Comparison of ENCODE assay signal across 20 mouse cellular contexts in the genomic region with DNA sequence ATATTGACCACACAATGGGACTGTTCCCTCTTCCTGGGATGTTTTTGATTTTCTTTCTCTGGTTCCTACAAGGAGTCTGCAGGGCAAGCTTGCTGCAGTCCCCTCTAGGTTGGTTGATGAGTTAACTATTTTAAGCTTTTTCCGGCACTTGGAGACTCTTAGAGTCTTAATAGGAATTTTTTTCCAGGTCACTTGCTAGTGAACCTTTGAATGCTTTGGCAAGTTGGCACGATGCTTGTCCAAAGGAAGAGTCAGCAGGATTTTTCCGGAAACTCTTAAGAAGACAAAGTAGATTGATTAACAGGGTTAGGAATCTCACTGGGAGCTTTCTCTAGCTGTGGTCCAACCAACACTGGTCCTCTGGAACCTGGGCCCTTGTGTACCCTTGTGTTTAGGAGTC. TPM values are rescaled to one million over a fixed set of nuclear protein-coding genes. Genes with fewer than 3 reads are reported as not detected.
"Had no signal": no experiment of that assay in that cellular context is flagged by ENCODE, and none has a peak within 500 bp of the region (broad histone marks: within the 10 kb centered on the region; RNA-seq: fewer than 3 reads in every experiment).

No protein-coding gene starts in this region.

- DNase-seq: layer of hippocampus, postnatal 36 days; liver; liver, embryonic 13.5 days; liver, postnatal 0 days; lung, postnatal 14 days; thymus, adult 18-20 months; thymus, postnatal 14 days had no signal

- H3K27me3 ChIP-seq: liver, embryonic 13.5 days; lung, embryonic 15.5 days; midbrain, embryonic 15.5 days; neural tube, embryonic 12.5 days had no signal

- H3K4me1 ChIP-seq: lung, embryonic 15.5 days; midbrain, embryonic 15.5 days had no signal

- H3K9me3 ChIP-seq: liver, embryonic 13.5 days; lung, embryonic 15.5 days; midbrain, embryonic 15.5 days; neural tube, embryonic 12.5 days had no signal

- H3K36me3 ChIP-seq: limb, embryonic 12.5 days; liver, embryonic 13.5 days; lung, embryonic 15.5 days; midbrain, embryonic 15.5 days; neural tube, embryonic 12.5 days had no signal

- H3K9ac ChIP-seq: limb, embryonic 12.5 days; liver, embryonic 13.5 days; liver, postnatal 0 days; lung, embryonic 15.5 days; midbrain, embryonic 15.5 days; neural tube, embryonic 12.5 days had no signal

- H3K4me3 ChIP-seq: limb, embryonic 12.5 days; liver, embryonic 13.5 days; lung, embryonic 15.5 days; megakaryocyte, embryonic 14.5 days; midbrain, embryonic 15.5 days; neural tube, embryonic 12.5 days had no signal

- H3K4me2 ChIP-seq: limb, embryonic 12.5 days; liver, embryonic 13.5 days; lung, embryonic 15.5 days; midbrain, embryonic 11.5 days; midbrain, embryonic 15.5 days; neural tube, embryonic 12.5 days had no signal

- H3K27ac ChIP-seq: limb, embryonic 12.5 days; liver, embryonic 13.5 days; lung, embryonic 15.5 days; macrophage; midbrain, embryonic 15.5 days; neural tube, embryonic 12.5 days had no signal

- ATAC-seq: liver, postnatal 0 days; midbrain, embryonic 15.5 days had no signal

RNA-seq across cellular contexts. Expression of gene Cyp24a1, which starts 21.8 kb away (rescaled TPM):
- total RNA-seq: layer of hippocampus, postnatal 36 days; left cerebral cortex, postnatal 36 days; monocyte, adult 5-6 weeks; neutrophil, adult 5-6 weeks had no signal
- polyA plus RNA-seq: intestine, embryonic 14.5 days; large intestine, adult 2 months; limb, embryonic 12.5 days; liver, embryonic 13.5 days; liver, postnatal 0 days; lung, embryonic 15.5 days; macrophage; stomach, embryonic 14.5 days had no signal

RNA-seq across cellular contexts. Expression of gene Bcas1, which starts 47.5 kb away (rescaled TPM):
- polyA plus RNA-seq: macrophage had no signal
